Mouse (Mus musculus): Measurements from ENCODE around the gene Fitm1.

The Fitm1 gene
- long read RNA-seq, experiment 1 = 0 reads
- long read RNA-seq, experiment 2, partial matches to known transcripts = 0 of 1 reads
- long read RNA-seq, experiment 2, other reads (novel, unspliced or antisense) = 0 of 1 reads

DNA sequence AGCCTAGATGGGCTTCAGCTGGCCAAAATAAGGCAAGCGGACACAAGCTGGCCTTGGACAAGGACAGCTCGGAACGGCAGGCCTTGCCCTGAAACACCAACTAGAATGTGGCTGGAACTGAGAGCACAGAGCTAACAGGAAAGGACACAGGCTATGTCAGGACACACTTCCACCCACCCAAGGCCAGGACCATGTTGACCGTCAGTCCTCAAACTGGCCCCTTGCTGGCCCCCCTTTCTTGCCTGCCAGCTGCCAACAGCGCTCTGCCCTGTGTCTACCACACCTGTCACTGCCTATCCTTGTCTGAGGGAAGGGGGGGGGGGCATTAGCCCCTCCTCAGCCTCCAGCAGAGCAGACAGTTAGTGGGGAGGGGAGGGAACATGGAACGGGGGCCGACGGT is at the start of gene Fitm1:
Fitm1 (plus strand) TSS at position 316 of the 400 bp plus-strand sequence.
- intact Hi-C loops (cut with DNase I) = no loop called here

DNA sequence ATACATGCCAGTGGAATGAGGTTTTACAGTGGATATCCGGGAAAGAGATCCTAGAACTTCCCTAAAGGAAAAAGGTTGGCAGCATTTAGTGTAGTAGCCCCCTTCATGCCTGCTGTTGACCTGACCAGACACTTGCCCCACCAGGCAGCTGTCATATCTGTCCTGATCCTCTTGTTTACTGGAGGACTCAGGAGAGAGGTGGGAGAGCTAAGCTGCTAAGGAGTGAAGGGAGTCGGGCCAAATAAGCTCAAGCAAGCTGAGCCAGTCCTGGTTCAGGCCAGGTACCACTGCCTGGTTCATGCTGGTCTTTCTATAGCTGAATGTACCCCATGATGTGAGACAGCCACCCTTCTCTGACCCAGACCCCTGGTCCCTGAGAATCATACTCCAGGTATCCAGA is 48.7 kb upstream of the Fitm1 start:
- intact Hi-C loops (cut with DNase I) = no loop called here

DNA sequence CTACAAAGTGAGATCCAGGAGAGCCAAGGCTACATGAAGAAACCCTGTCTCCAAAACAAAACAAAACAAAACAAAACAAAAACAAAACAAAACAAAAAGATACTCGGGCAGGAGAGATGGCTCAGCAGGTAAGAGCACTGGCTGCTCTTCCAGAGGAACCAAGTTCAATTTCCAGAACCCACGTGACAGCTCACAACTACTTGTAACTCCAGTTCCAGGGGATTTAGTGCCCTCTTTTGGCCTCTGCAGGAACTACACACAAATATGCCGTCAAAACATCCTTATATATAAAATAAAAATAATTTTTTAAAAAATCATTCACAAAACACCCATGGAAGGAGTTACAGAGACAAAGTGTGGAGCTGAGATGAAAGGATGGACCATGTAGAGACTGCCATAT is 47.5 kb upstream of the Fitm1 start:
- intact Hi-C loops (cut with DNase I) = no loop called here

DNA sequence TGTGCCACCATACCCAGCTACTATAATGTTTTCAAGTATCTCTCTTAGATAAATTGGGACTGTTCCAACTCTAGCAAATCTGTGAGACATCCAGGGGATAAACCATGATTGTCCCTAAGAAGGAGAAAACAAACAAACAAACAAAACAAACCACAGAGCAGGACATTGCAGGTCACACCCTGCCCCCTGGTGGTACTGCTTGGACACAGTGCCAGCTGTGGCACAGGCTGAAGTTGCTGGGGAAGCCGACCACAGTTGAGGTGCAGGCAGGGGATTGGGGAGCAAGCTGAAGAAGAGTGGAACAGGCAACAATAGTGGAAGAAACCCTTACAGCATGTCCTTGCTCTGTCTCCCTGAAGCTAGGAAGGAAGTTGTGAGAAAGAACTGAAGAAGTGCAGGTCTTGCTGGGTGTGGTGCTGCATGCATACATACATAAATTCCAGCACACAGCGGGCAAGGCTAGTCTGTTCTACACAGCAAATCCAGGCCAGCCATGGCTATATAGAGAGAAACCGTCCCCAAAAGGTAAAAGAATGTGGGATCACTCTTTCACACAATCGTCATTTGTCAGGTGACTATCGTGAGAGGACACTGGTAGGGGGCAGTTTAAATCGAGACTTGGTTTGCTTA is 39.2 kb upstream of the Fitm1 start:
- intact Hi-C loops (cut with DNase I) = loop anchor here (2.0 kb wide), 1 partner anchor 39 kb away; no protein-coding TSS in a partner anchor

DNA sequence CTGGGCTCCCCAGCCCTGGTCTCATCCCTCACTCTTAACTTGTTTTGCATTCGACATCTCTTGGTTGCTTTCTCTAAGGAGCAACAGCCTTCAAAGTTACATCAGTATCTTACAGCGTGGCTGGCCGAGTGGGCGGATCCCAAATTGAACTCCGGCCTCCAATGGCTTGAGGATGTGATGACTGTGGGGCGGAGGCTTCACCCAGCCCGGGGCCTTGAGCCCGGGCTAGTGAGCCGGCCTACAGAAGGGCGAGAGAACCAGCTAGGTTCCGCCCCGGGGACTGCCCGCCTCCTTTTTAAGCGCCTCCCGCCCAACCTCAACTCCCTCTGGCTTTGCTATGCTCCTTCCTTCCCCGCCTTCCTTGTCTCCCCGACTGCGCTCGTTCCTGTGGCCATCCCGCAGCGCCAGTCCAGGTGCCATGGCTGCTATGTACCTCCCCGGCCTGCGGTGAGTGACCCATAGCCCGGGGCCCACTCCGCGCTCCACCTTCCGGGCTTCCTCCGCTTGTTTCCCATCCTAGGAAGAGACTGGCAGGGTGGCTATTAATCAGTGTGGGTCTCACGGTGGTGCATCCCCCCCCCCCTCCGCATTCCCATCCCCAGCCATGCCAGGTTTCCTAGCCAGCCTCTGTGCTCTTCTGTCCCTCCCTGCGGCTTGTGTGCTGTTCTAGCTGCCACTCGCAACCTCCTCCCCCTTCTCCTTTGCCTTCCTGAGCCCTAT is 35.2 kb upstream of the Fitm1 start, which contains the start of gene Pck2:
Pck2 (plus strand) TSS at position 200 of the 720 bp plus-strand sequence.
- intact Hi-C loops (cut with DNase I) = no loop called here

GRCm38 (mm10) chr14:55540787-55541321 is 34.6 kb upstream of the Fitm1 start:
- intact Hi-C loops (cut with DNase I) = no loop called here

GRCm38 (mm10) chr14:55542268-55542667 is 33.1 kb upstream of the Fitm1 start:
- intact Hi-C loops (cut with DNase I) = no loop called here

DNA sequence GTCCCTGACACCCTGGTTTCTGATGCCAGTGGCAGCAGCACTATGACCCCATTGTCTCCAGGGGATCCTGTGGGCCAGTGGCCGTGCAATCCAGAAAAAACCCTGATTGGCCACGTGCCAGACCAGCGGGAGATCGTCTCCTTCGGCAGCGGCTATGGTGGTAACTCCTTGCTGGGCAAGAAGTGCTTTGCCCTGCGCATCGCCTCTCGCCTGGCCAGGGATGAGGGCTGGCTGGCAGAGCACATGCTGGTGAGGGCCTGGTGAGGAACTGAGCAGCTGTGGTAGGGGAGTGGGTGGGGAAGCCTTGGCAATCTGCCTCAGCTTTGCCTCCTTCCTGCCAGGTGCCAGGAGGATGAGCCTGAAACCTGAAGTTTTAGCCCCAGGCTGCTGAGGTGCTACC is 31.1 kb upstream of the Fitm1 start:
- intact Hi-C loops (cut with DNase I) = no loop called here

DNA sequence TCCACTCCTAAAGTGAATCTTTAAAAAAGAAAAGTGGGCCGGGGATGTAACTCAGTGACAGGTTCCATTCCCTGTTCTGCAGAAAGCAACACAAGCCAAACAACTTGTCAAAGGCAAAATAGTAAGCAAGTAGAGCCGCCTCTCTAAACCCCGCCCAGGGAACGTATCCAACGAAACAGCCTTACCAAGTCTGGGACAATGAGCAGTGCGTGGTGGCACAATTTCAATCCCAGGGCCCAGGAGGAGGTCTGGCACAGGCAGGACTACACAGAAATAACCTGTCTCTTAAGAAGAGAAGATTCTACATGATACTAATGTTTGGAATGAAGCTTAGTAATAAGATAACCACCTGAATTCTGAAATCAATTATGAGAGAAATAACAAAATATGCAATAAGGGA is 25.2 kb upstream of the Fitm1 start:
- intact Hi-C loops (cut with DNase I) = no loop called here

- intact Hi-C loops (cut with DNase I) = no loop called here
These were observed 24.1 kb upstream of the Fitm1 start for GRCm38 (mm10) chr14:55551347-55551746.

GRCm38 (mm10) chr14:55551794-55552193 is 23.6 kb upstream of the Fitm1 start:
- intact Hi-C loops (cut with DNase I) = no loop called here

GRCm38 (mm10) chr14:55554635-55555034 is 20.8 kb upstream of the Fitm1 start:
- intact Hi-C loops (cut with DNase I) = no loop called here

DNA sequence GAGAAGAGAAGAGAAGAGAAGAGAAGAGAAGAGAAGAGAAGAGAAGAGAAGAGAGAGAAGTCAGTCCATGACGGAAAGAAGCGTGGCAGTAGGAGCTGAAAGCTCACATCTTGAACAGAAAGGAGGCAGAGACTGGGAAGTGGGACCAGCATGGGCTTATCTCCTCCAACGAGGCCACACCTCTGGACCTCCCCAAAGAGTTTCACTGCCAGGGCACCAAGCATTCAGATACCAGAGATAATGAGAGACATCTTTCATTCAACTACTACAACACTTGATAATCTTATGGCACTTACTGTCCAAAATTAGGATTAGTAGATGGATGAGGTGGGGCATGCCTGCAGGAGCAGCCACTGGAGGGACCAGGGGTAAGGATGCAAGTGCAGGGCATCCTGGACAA is 19.6 kb upstream of the Fitm1 start:
- intact Hi-C loops (cut with DNase I) = loop anchor here (2.0 kb wide), 1 partner anchor 65 kb away; the partner anchor contains the start of gene Carmil3

GRCm38 (mm10) chr14:55557003-55557402 is 18.4 kb upstream of the Fitm1 start:
- intact Hi-C loops (cut with DNase I) = loop anchor here (2.0 kb wide), 1 partner anchor 66 kb away; the partner anchor contains the start of gene Carmil3

DNA sequence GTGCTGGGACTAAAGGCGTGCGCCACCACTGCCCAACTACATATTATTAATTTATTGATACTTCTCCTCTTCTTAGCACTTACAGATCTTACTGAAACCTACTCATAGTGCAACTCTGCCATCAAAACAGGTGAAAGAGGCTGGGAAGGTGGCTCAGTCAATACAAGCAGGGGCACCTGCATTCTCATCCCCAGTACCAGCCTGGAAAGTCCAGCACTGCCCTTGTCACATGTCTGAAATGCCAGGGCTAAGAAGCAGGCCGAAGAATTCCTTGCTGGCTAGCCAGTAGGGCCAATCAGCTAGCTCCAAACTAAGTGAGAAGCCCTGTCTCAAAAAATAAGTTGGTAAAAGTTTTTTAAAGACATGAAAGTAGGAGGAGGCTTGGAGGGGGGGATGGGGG is 17.8 kb upstream of the Fitm1 start:
- intact Hi-C loops (cut with DNase I) = loop anchor here (2.0 kb wide), 1 partner anchor 67 kb away; the partner anchor contains the start of gene Carmil3

- intact Hi-C loops (cut with DNase I) = no loop called here
These were observed 16.5 kb upstream of the Fitm1 start for GRCm38 (mm10) chr14:55558740-55559448.

DNA sequence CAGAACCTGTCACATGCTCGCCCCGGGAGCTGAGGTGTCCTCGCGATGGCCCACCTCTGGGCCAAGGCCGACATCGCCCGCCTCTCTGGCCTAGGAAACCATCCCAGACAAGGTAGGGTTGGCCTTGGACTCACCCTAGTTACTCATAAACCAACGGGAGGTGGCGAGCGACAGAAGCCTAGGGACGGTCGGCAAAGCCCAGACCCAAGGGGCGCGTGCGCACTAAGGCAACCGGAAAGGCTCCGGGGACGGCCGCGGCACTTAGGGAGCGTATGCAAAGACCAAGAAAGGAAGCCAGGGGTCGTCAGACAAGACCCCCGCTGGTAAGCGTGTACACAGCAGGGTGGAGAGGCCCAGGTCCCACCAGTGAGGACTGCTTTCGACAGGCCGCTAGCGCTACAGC is 15.6 kb upstream of the Fitm1 start, which contains the start of gene Dcaf11:
Dcaf11 (plus strand) TSS at position 208 of the 403 bp plus-strand sequence.
- intact Hi-C loops (cut with DNase I) = no loop called here

DNA sequence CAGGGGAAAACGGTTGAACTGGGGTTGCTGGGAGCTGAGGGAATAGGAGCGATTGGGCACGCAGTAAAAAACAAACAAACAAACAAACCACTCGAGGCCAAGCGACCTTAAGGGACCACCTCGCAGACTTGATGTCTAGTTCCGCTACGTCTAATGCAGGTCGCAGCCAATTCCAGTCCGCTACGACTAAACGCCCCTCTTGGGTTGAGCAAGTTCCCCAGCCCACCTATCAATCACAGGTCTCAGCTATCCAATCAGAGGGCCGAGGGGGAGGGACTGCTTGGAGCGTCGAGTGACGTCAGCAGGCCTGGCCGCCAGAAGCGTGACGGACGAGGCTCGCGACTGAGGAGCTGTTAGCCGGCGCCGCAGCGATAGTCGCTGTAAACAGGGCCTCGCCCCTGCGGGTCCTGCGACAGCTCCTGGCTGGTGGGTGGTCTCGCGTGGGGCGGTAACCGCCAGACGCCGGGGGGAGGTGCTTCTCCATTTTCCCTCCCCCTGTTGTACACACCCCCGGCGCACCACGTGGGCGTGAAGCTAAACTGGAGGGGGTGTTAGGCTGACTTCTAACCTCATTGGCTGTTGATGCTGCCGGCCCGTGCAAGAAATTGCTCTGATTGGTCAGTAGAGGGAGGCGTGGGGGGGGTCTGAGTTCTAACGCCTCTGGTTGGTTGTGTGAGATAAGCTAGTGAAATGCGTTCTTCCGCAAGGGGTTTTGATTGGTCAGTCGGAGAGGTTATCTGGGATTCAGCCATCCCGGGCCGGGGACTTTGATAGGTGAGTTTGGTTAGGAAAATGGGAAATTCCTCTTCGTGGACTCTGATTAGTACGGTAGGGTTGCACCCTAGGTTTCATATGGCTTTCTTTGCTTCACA is 15.0 kb upstream of the Fitm1 start, which contains the start of gene A730061H03Rik:
A730061H03Rik (minus strand) TSS at position 205 of the 872 bp plus-strand sequence.
- intact Hi-C loops (cut with DNase I) = no loop called here

- intact Hi-C loops (cut with DNase I) = no loop called here
These were observed 13.6 kb upstream of the Fitm1 start for GRCm38 (mm10) chr14:55561860-55562259.

GRCm38 (mm10) chr14:55563249-55563648 is 12.2 kb upstream of the Fitm1 start:
- intact Hi-C loops (cut with DNase I) = no loop called here

Measured in adrenal gland (tissue).